Mouse (Mus musculus): Measurements from ENCODE around the gene Leap2.

DNA sequence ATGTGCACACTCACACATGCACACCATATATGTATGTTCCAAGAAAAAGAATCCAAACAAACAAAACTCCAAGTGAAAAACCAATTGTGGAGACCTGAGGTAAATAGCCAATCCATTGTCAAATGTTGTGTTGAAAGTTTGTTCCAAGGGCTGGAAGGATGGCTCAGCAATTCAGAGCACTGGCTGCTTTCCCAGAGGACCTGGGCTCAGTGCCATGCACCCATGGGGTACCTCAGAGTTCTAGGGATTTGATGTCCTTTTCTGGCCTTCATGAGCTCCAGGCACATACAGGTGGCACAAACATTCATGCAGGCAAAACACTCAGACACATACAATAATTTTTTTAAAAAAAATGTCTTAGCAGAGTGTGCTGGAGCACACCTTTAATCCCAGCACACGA is 25.6 kb upstream of the Leap2 start:
- no peak for TF ChIP-seq CTCF (IDR thresholded peaks at IDR 0.05; ENCODE audit: control insufficient read depth, insufficient read depth, insufficient replicate concordance, low read depth, low read length)
- TF ChIP-seq POLR2A (IDR thresholded peaks at IDR 0.05; ENCODE audit: control insufficient read depth, low read depth, low read length), result no peak

Measured in testis, adult 2 months (tissue).